Mouse (Mus musculus): ENCODE results near the gene Mcm10. TPM values are rescaled to one million over a fixed set of nuclear protein-coding genes. Genes with fewer than 3 reads are reported as not detected.

The Mcm10 gene
- polyA plus RNA-seq (2014; fragmentation: Illumina TruSeq; extraction: RNeasy Lipid Tissue Mini Kit (QIAGEN cat#74804); ENCODE audit: low read depth, low replicate concordance) = 3.3 TPM

DNA sequence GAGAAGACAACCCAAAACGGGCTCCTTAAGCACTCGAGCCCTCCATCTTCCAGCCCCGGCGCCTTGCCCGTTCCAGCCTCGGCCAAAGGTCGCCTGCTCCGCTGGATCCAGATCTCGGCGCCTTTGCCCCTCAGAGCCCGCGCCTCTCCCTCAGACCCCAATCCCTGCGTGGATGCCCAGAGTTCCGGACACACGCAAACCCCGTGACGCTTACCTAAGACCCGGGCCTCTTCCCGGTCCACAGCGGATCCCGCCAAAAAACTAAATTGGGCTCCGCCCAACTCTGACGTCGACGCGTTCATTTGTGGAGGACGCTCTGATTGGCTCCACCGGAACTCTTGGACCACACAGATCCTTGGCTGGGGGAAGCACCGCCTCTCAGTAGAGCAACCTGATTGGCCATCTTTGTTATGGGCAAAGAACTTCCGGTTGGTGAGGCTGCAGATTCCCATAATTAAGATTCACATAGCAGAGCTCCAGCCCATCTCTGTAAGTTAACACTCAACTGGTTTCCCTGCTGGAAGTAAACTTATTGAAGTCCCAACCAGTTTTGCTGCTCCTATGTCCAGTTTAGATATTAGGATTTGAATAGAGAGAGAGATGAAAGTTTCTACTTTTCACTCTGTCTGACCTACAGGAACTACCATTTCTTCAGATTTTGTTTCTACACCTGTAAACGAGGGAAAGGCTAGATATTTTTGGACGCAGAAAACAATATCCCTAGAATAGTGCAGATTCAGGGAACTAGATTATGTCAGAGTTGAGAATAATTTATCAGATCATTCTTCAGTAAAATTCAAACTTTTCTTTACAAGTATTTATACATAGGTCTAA lies at the start of gene Mcm10:
Gene Mcm10 (minus strand): TSS at position 301 of the 834 bp plus-strand sequence.

DNA sequence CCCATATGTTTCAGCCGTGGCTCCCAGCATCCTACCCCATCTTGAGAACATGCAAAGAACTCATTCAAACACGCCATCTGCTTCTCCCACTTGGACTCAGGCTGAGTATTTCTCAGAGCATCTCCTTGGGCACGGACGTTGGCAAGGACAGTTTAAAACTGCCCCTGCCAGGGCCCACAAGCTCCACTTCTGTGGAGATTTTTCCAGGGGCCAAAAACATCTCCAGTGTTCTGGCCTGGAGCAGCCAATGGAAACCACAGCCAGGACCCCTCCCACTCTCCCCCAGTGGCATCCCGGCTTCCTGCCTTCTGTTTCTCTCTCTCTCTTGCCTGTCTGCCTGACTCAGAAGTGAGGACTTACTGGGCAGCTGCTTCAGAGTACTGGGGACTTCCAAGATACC lies 36.8 kb downstream of the Mcm10 start, which contains the start of gene Ucma:
Gene Ucma (plus strand): TSS at position 316 of the 400 bp plus-strand sequence.

Other genes with a start within 250 kb of the Mcm10 start
- 34.1 TPM for gene Sephs1, start 131.2 kb downstream of the Mcm10 start, polyA plus RNA-seq (2014; fragmentation: Illumina TruSeq; extraction: RNeasy Lipid Tissue Mini Kit (QIAGEN cat#74804); ENCODE audit: low read depth, low replicate concordance)
- 455 TPM for gene Phyh, start 93.8 kb downstream of the Mcm10 start, polyA plus RNA-seq (2014; fragmentation: Illumina TruSeq; extraction: RNeasy Lipid Tissue Mini Kit (QIAGEN cat#74804); ENCODE audit: low read depth, low replicate concordance)
- not detected for gene Ucma, start 36.7 kb downstream of the Mcm10 start, polyA plus RNA-seq (2014; fragmentation: Illumina TruSeq; extraction: RNeasy Lipid Tissue Mini Kit (QIAGEN cat#74804); ENCODE audit: low read depth, low replicate concordance)
- gene Optn, start 51.3 kb upstream of the Mcm10 start, polyA plus RNA-seq (2014; fragmentation: Illumina TruSeq; extraction: RNeasy Lipid Tissue Mini Kit (QIAGEN cat#74804); ENCODE audit: low read depth, low replicate concordance) = 26.9 TPM
- 12.4 TPM for gene Ccdc3, start 125.0 kb upstream of the Mcm10 start, polyA plus RNA-seq (2014; fragmentation: Illumina TruSeq; extraction: RNeasy Lipid Tissue Mini Kit (QIAGEN cat#74804); ENCODE audit: low read depth, low replicate concordance)

Data from sigmoid colon, adult 10 weeks (tissue).